Mouse (Mus musculus) kidney, adult 18-20 months (tissue): ENCODE measurements around the gene Rsad2.
"Not testable (repeated sequence)": the region's sequence is repeated elsewhere in the genome, so short reads cannot be mapped to it uniquely, and the experiment has no call there.

Experiments
- DNase-seq: peaks from one replicate; pipeline ENCODE4 v3.0.0; 2021

Gene Rsad2

GRCm38 (mm10) chr12:26456028-26456698 lies at the start of gene Rsad2:
Gene Rsad2 (minus strand): TSS chr12:26456452.
- peak; percentile 81 for DNase-seq

- DNase-seq: no peak
Measured at GRCm38 (mm10) chr12:26501042-26501441, 44.8 kb upstream of the Rsad2 start.

GRCm38 (mm10) chr12:26489942-26490341 lies 33.7 kb upstream of the Rsad2 start:
- no peak for DNase-seq

- DNase-seq: no peak
Measured at GRCm38 (mm10) chr12:26488617-26489274, 32.5 kb upstream of the Rsad2 start.

- DNase-seq: peak; percentile 33
Measured at GRCm38 (mm10) chr12:26487874-26488616, 31.8 kb upstream of the Rsad2 start.

- DNase-seq: not testable (repeated sequence)
Measured at GRCm38 (mm10) chr12:26485738-26486580, 29.7 kb upstream of the Rsad2 start.

- peak; percentile 37 for DNase-seq
Measured at GRCm38 (mm10) chr12:26478196-26479004, 22.1 kb upstream of the Rsad2 start.

- no peak for DNase-seq
Measured at GRCm38 (mm10) chr12:26477198-26477597, 20.9 kb upstream of the Rsad2 start.

- peak; percentile 15 for DNase-seq
Measured at GRCm38 (mm10) chr12:26473746-26474145, 17.5 kb upstream of the Rsad2 start.

GRCm38 (mm10) chr12:26472770-26473481 lies 16.7 kb upstream of the Rsad2 start:
- DNase-seq: no peak

GRCm38 (mm10) chr12:26471376-26471775 lies 15.1 kb upstream of the Rsad2 start:
- DNase-seq: no peak

GRCm38 (mm10) chr12:26470042-26470409 lies 13.8 kb upstream of the Rsad2 start:
- DNase-seq: no peak

GRCm38 (mm10) chr12:26469098-26470041 lies 13.1 kb upstream of the Rsad2 start, which contains the start of gene Cmpk2:
Gene Cmpk2 (plus strand): TSS chr12:26469204.
- peak; percentile 94 for DNase-seq

GRCm38 (mm10) chr12:26465600-26465999 lies 9.3 kb upstream of the Rsad2 start:
- DNase-seq: no peak

- no peak for DNase-seq
Measured at GRCm38 (mm10) chr12:26460091-26460490, 3.8 kb upstream of the Rsad2 start.

- DNase-seq: no peak
Measured at GRCm38 (mm10) chr12:26454682-26455081, 1.6 kb downstream of the Rsad2 start.

GRCm38 (mm10) chr12:26452951-26453350 lies 3.3 kb downstream of the Rsad2 start:
- DNase-seq: no peak

GRCm38 (mm10) chr12:26451150-26451549 lies 5.1 kb downstream of the Rsad2 start:
- DNase-seq: no peak

- no peak for DNase-seq
Measured at GRCm38 (mm10) chr12:26449483-26449882, 6.8 kb downstream of the Rsad2 start.
